Mouse (Mus musculus) forebrain, postnatal 0 days (tissue): ENCODE measurements at regions not wholly inside any gene's neighbourhood (a gene's known extent, or its start where the extent isn't known, plus 50 kb on each side); places are given as distances from the start of the nearest gene placed in this dataset.
A peak's percentile ranks its signal among the peaks of the same experiment; 100 is the strongest.

Source experiments
- ATAC-seq: fragments of 200-750 bp; cut with Nextera tagmentation; 2 replicates; pipeline ENCODE4 v1.8.0; 2017; ENCODE audit warnings: mild to moderate bottlenecking, moderate library complexity
- DNase-seq: peaks from one replicate; pipeline ENCODE4 v3.0.0-alpha.2; 2015
- H3K27ac ChIP-seq: fragments of 300-500 bp; sonication (generic); 2 replicates; pipeline ENCODE4 v1.5.1; 2014; ENCODE audit warnings: low read depth, mild to moderate bottlenecking, antibody characterized with exemption, low read length, moderate library complexity, mixed read lengths
- H3K27me3 ChIP-seq: fragments of 300-500 bp; sonication (generic); 2 replicates; pipeline ENCODE4 v1.6.1; 2014; ENCODE audit warnings: mild to moderate bottlenecking, low read length, mixed read lengths; ENCODE audit not compliant: insufficient read depth
- H3K36me3 ChIP-seq: fragments of 300-500 bp; sonication (generic); 2 replicates; pipeline ENCODE4 v1.6.1; 2014; ENCODE audit warnings: mild to moderate bottlenecking, moderate library complexity; ENCODE audit not compliant: insufficient read depth
- H3K4me1 ChIP-seq: fragments of 300-500 bp; sonication (generic); 2 replicates; pipeline ENCODE4 v1.6.1; 2014; ENCODE audit warnings: antibody characterized with exemption; ENCODE audit not compliant: insufficient read depth
- H3K4me2 ChIP-seq: fragments of 300-500 bp; sonication (generic); 2 replicates; pipeline ENCODE4 v1.6.1; 2014; ENCODE audit warnings: low read depth, mild to moderate bottlenecking, moderate library complexity
- H3K4me3 ChIP-seq: fragments of 300-500 bp; sonication (generic); 2 replicates; pipeline ENCODE4 v1.5.1; 2014; ENCODE audit warnings: low read depth, low read length, mixed read lengths
- H3K9ac ChIP-seq: fragments of 300-500 bp; sonication (generic); 2 replicates; pipeline ENCODE4 v1.6.1; 2014; ENCODE audit warnings: mild to moderate bottlenecking
- H3K9me3 ChIP-seq: fragments of 300-500 bp; sonication (generic); 2 replicates; pipeline ENCODE4 v1.6.1; 2016; ENCODE audit warnings: low read length
- CTCF ChIP-seq: sonication (generic); IDR thresholded peaks from 2 replicates; pipeline ENCODE4 v1.5.1; 2016; ENCODE audit warnings: antibody characterized with exemption, control low read depth, low read depth
- WGBS: fragments of 180-500 bp; shearing (Covaris S2); extraction: QIAGEN DNeasy Blood & Tissue Kit; methylation state at CpG from one replicate; pipeline ENCODE4 v1.1.7; 2014; 5-methylcytosine and 5-hydroxymethylcytosine counted together

GRCm38 (mm10) chr1:61418396-61418795 is 220.2 kb upstream of the Pard3b start:
- no peak for ATAC-seq
- H3K4me3 ChIP-seq = no peak overlapping the region

DNA sequence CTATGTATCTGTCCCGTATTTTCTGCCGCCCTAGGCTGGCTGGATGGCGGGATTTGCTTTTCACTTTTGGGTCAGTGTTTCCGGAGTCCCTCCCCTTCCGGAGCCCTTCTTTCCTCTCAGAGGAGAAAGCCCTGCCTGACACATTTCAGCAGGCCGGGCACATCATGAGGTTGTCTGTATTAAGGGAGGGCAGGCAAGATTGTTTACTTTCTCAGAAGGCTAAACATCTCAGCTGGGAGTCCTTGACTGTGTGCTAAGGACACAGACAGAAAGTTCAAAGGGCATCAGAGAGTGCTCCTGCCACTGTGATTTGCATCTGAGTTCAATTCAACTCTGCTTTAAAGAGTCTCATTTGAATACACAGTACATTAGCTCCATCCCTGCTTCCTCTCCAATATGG is 218.8 kb upstream of the Pard3b start:
- no peak overlapping the region for H3K4me3 ChIP-seq
- peaks cover 5% of the 10 kb centered on the region; the same call in 1 of the 2 replicates for H3K4me1 ChIP-seq
- no peaks in the 10 kb centered on the region for H3K9me3 ChIP-seq
- H3K36me3 ChIP-seq = no peaks in the 10 kb centered on the region
- H3K4me2 ChIP-seq = no peak overlapping the region
- no peaks in the 10 kb centered on the region for H3K27me3 ChIP-seq
- DNase-seq (no peak), ATAC-seq (no peak)
- no peak for TF ChIP-seq CTCF
- no peak overlapping the region for H3K9ac ChIP-seq
- 44% methylated on average over 6 of the region's 6 CpGs for WGBS
- H3K27ac ChIP-seq = no peak overlapping the region

More at GRCm38 (mm10) chr1:61418396-61418795, 220.2 kb upstream of the Pard3b start:
- peaks cover 5% of the 10 kb centered on the region; the same call in 1 of the 2 replicates for H3K4me1 ChIP-seq
- no peak for TF ChIP-seq CTCF
- H3K27me3 ChIP-seq = no peaks in the 10 kb centered on the region
- H3K36me3 ChIP-seq = no peaks in the 10 kb centered on the region
- H3K9me3 ChIP-seq = no peaks in the 10 kb centered on the region
- H3K9ac ChIP-seq = no peak overlapping the region
- WGBS = 50% methylated on average over 5 of the region's 5 CpGs
- H3K27ac ChIP-seq = no peak overlapping the region; the same call in 1 of the 2 replicates
- DNase-seq = no peak
- H3K4me2 ChIP-seq = no peak overlapping the region

DNA sequence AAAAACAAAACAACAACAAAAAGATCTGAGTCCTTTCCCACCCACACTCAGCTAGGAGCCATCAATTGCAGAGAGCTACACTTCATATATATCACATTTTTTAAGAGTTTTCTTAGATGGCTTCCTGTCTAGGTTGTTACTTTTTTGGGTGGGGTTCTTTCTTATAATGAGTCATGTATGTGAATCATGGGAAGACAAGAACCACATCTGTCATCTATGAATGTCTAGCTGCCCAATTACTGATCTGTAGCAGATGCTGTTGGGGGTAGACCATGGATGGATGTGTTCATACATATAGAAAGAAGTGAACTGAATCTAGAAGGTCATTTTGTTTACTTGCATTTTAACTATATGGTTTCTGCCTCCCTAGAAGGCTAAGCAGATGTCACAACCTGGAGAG is 215.4 kb upstream of the Pard3b start:
- Histone ChIP-seq H3K9me3 (no peaks in the 10 kb centered on the region), H3K36me3 (no peaks in the 10 kb centered on the region), H3K27ac (no peak overlapping the region), H3K27me3 (no peaks in the 10 kb centered on the region), H3K4me1 (no peaks in the 10 kb centered on the region), H3K9ac (no peak overlapping the region), H3K4me3 (no peak overlapping the region), H3K4me2 (no peak overlapping the region)
- no peak for TF ChIP-seq CTCF
- DNase-seq = no peak
- ATAC-seq = no peak

DNA sequence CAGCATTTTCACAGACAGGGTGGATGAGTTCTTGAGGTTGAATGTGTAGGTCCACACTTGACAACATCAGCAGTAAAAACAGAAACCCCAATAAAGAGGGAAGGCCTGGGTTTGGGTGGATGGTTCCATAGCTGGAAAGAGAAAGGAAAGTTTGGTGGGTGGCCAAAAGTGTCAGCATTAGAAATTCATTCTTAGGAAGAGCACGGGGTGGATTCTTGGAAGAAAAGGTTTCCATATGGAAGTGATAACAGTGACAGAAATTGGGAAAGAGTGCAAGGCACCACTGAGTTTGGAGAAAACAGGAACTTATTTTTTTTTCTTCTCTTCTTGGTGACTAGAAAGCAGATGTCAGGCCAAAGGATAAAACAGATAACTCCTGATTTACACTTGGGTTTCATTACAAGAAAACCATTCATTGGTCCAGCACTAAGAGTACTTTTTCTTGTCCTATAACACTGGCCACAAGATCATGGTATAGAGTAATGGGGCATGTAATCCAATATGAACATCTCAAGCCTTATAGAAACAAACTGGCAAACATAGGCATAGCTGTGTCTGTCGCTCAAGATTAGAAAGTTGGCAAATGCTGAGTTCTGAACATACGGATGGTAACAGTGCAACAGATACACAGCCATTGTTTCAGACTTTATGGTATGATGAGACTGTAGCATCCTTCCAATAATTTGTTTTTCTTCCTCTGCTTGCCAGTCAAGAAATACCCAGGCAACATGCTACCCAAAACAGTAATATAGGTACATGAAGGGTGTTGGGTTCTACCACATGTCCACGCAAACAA is 209.7 kb upstream of the Pard3b start:
- no peak for TF ChIP-seq CTCF
- peak; percentile 67; the same call in 1 of the 2 replicates for ATAC-seq
- H3K4me3 ChIP-seq = no peak overlapping the region
- H3K27me3 ChIP-seq = no peaks in the 10 kb centered on the region
- 65% methylated on average over 4 of the region's 4 CpGs for WGBS
- H3K4me1 ChIP-seq = no peaks in the 10 kb centered on the region
- no peak overlapping the region for H3K27ac ChIP-seq
- DNase-seq = no peak
- no peak overlapping the region for H3K4me2 ChIP-seq
- no peaks in the 10 kb centered on the region for H3K36me3 ChIP-seq
- no peaks in the 10 kb centered on the region for H3K9me3 ChIP-seq
- H3K9ac ChIP-seq = no peak overlapping the region

- Histone ChIP-seq H3K27ac (no peak overlapping the region), H3K9me3 (no peaks in the 10 kb centered on the region), H3K36me3 (no peaks in the 10 kb centered on the region), H3K4me2 (no peak overlapping the region), H3K9ac (no peak overlapping the region), H3K4me1 (no peaks in the 10 kb centered on the region), H3K4me3 (no peak overlapping the region), H3K27me3 (no peaks in the 10 kb centered on the region; the same call in 1 of the 2 replicates)
- ATAC-seq = peak; percentile 91
- no peak for TF ChIP-seq CTCF
- peak; percentile 74 for DNase-seq
- WGBS = 49% methylated on average over 3 of the region's 3 CpGs
These were observed 201.0 kb upstream of the Pard3b start for GRCm38 (mm10) chr1:61437603-61438002.

DNA sequence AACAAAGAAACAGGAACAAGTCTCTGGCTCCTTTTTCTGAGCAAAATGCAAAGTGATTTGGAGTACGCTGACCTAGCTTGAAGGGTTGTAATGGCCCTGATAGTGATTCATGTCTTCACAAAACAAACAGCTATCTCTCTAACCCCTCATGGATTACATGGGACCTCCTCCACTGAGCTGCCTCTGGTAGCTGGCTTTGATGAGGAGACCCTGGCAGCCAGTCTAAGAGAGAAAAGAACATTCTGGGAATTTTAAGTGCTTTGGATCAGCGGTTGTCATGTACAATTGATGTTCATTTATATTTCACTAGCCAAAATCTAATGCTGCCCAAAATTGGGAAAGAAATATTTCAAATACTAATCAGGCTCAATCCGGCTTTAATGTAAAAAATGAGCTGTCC is 177.2 kb upstream of the Pard3b start:
- 76% methylated on average over 3 of the region's 3 CpGs for WGBS
- Histone ChIP-seq H3K4me3 (no peak overlapping the region), H3K27ac (no peak overlapping the region), H3K36me3 (no peaks in the 10 kb centered on the region), H3K27me3 (no peaks in the 10 kb centered on the region), H3K4me2 (no peak overlapping the region), H3K9me3 (no peaks in the 10 kb centered on the region), H3K4me1 (no peaks in the 10 kb centered on the region), H3K9ac (no peak overlapping the region)
- DNase-seq (no peak), ATAC-seq (no peak)
- no peak for TF ChIP-seq CTCF

GRCm38 (mm10) chr1:61470617-61471214 is 167.9 kb upstream of the Pard3b start:
- H3K36me3 ChIP-seq = no peaks in the 10 kb centered on the region
- H3K4me2 ChIP-seq = no peak overlapping the region
- H3K27ac ChIP-seq = no peak overlapping the region
- no peak for TF ChIP-seq CTCF
- H3K9me3 ChIP-seq = no peaks in the 10 kb centered on the region
- H3K4me3 ChIP-seq = no peak overlapping the region
- ATAC-seq (0 out of 2 replicates have a peak, but pooled peaks have one; percentile 19), DNase-seq (no peak)
- no peak overlapping the region for H3K9ac ChIP-seq
- no peaks in the 10 kb centered on the region for H3K27me3 ChIP-seq
- H3K4me1 ChIP-seq = peaks cover 4% of the 10 kb centered on the region; the same call in 1 of the 2 replicates
- WGBS = 62% methylated on average over 5 of the region's 5 CpGs
